Mouse (Mus musculus) cerebellum, adult 9-10 months (tissue): Measurements from ENCODE around the gene A430089I19Rik.
"Not testable (repeated sequence)": the region's sequence is repeated elsewhere in the genome, so short reads cannot be mapped to it uniquely, and the experiment has no call there.

Source experiments
- DNase-seq: peaks from one replicate; pipeline ENCODE4 v3.0.0; 2022

A430089I19Rik gene

DNA sequence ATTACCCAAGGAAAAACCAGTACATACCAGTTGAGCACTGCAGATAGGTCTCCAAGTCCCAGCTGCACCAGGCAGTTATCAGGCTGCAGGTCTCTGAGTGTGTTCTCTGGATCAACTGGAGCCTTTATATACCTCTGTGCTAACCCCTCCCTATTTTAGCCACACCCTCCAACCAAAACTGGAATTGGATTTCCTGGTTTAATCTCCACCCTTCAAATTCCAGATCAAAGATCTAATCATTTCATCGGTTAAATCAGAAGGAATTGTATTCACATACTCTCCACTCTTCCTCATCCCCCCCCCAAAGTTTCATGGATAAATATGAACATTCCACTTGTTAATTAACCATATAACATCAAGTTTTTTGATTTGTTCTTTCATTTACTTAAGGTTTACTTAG, at the start of gene A430089I19Rik:
Gene A430089I19Rik, minus strand, starts transcription at position 101 of the 400 bp plus-strand sequence.
- not testable (repeated sequence) for DNase-seq

DNA sequence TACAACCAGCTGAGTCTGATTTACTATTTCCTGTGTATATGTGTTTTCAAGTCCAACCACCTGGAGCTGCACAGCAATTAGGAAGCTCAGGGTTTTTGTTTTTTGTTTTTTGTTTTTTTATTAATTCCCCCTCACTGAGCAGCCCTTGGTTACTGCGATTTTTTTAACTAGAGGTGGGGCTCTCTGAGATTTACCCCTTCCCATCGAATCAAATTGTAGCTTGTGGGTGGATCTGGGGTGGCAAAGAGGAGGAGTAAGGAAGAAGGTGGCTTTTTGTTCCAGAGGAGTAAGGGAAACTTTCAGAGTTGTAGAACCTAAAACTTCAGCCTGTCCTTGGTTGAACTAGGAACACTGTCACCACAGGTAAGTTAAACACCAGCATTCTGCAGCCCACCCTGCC, 32.9 kb upstream of the A430089I19Rik start, which contains the start of gene AA792892:
Gene AA792892, plus strand, starts transcription at position 301 of the 400 bp plus-strand sequence.
- DNase-seq: not testable (repeated sequence)

DNA sequence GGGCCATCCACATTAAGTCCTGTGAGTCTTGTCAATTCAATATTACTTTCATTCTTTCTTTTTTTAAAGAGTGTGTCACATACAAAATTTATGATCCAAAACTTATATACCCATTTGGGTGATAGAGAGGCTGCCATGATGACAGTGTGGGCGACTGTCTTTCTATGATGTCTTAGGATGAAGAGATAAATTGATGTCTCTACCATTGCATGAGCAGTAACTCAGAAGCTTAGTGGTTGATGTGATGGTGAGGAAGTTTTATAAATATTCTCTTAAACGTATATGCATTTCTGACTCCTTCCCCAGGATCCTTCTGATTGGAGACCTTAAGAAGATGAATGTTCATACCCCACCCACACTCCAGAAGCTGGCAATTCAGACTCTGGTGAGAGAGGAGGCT, 7.5 kb upstream of the A430089I19Rik start, which contains the start of gene Gm6502:
Gene Gm6502, plus strand, starts transcription at position 301 of the 400 bp plus-strand sequence.
- DNase-seq: not testable (repeated sequence)
